Mouse (Mus musculus): ENCODE data around the gene Clec18a. TPM values are rescaled to one million over a fixed set of nuclear protein-coding genes. Genes with fewer than 3 reads are reported as not detected.

Gene Clec18a
- 0.12 TPM in 1 of 2 replicates, not detected in the other for polyA plus RNA-seq (2015; fragmentation: Nextera tagmentation; extraction: Ambion mirVana)

GRCm38 (mm10) chr8:111092326-111092725 lies at the start of gene Clec18a:
Gene Clec18a (minus strand): TSS chr8:111092426.

GRCm38 (mm10) chr8:111093865-111094718 lies 1.9 kb upstream of the Clec18a start, which contains the start of gene Pdpr:
Gene Pdpr (plus strand): TSS chr8:111094630.

GRCm38 (mm10) chr8:111056158-111056663 lies 36.0 kb downstream of the Clec18a start, which contains the start of gene Exosc6:
Gene Exosc6 (plus strand): TSS chr8:111056339.

GRCm38 (mm10) chr8:111032916-111033315 lies 59.3 kb downstream of the Clec18a start, which contains the start of gene Aars:
Gene Aars (plus strand): TSS chr8:111033144.

GRCm38 (mm10) chr8:111031572-111031971 lies 60.7 kb downstream of the Clec18a start, which contains the start of gene Ddx19b:
Gene Ddx19b (minus strand): TSS chr8:111031751.

Small RNA genes within 50 kb of the gene (microRNA-seq; reads per million reads assigned to microRNA genes)
- gene Gm24103 (not detected), gene Mir3473d (not detected)

Other genes starting within 250 kb of the Clec18a start
- gene Cog4, start 245.8 kb downstream of the Clec18a start, polyA plus RNA-seq (2015; fragmentation: Nextera tagmentation; extraction: Ambion mirVana) = 52.9 and 53.0 TPM in 2 replicates
- gene Sf3b3, start 245.6 kb downstream of the Clec18a start, polyA plus RNA-seq (2015; fragmentation: Nextera tagmentation; extraction: Ambion mirVana) = 47.5 and 52.4 TPM in 2 replicates
- 4.5 and 6.2 TPM in 2 replicates for gene Fuk, start 189.9 kb downstream of the Clec18a start, polyA plus RNA-seq (2015; fragmentation: Nextera tagmentation; extraction: Ambion mirVana)
- gene St3gal2, start 172.5 kb downstream of the Clec18a start, polyA plus RNA-seq (2015; fragmentation: Nextera tagmentation; extraction: Ambion mirVana) = 22.2 and 23.7 TPM in 2 replicates
- gene Ddx19a, start 94.6 kb downstream of the Clec18a start, polyA plus RNA-seq (2015; fragmentation: Nextera tagmentation; extraction: Ambion mirVana) = 9.2 TPM in 2 replicates
- 4.8 and 5.2 TPM in 2 replicates for gene Ddx19b, start 60.7 kb downstream of the Clec18a start, polyA plus RNA-seq (2015; fragmentation: Nextera tagmentation; extraction: Ambion mirVana)
- gene Aars, start 59.3 kb downstream of the Clec18a start, polyA plus RNA-seq (2015; fragmentation: Nextera tagmentation; extraction: Ambion mirVana) = 79.9 and 85.0 TPM in 2 replicates
- gene Exosc6, start 36.1 kb downstream of the Clec18a start, polyA plus RNA-seq (2015; fragmentation: Nextera tagmentation; extraction: Ambion mirVana) = not detected in 2 replicates
- gene Pdpr, start 2.2 kb upstream of the Clec18a start, polyA plus RNA-seq (2015; fragmentation: Nextera tagmentation; extraction: Ambion mirVana) = 9.5 and 9.8 TPM in 2 replicates
- gene Glg1, start 166.8 kb upstream of the Clec18a start, polyA plus RNA-seq (2015; fragmentation: Nextera tagmentation; extraction: Ambion mirVana) = 55.0 and 58.1 TPM in 2 replicates
- 11.1 and 12.0 TPM in 2 replicates for gene Rfwd3, start 207.8 kb upstream of the Clec18a start, polyA plus RNA-seq (2015; fragmentation: Nextera tagmentation; extraction: Ambion mirVana)
- 0.52 and 0.72 TPM in 2 replicates for gene Mlkl, start 245.8 kb upstream of the Clec18a start, polyA plus RNA-seq (2015; fragmentation: Nextera tagmentation; extraction: Ambion mirVana)